Mouse (Mus musculus) megakaryocyte, embryonic 14.5 days (primary cell): ENCODE results near the gene Tgtp2. TPM values are rescaled to one million over a fixed set of nuclear protein-coding genes. Genes with fewer than 3 reads are reported as not detected.
"Not testable (repeated sequence)": the region's sequence is repeated elsewhere in the genome, so short reads cannot be mapped to it uniquely, and the experiment has no call there.

Experiments used
- H3K27me3 ChIP-seq: replicated peaks from 2 replicates; pipeline ENCODE3; 2012; ENCODE audit warnings: inconsistent platforms
- H3K36me3 ChIP-seq: replicated peaks from 2 replicates; pipeline ENCODE3; 2012; ENCODE audit warnings: low read length, inconsistent platforms, mixed read lengths
- H3K4me1 ChIP-seq: 2 replicates; pipeline ENCODE4 v1.6.1; 2012; ENCODE audit warnings: inconsistent platforms
- H3K4me3 ChIP-seq: replicated peaks from 2 replicates; pipeline ENCODE3; 2012; ENCODE audit warnings: moderate library complexity, mild to moderate bottlenecking, inconsistent platforms
- H3K9me3 ChIP-seq: 2 replicates; pipeline ENCODE4 v1.6.1; 2012; ENCODE audit warnings: inconsistent platforms
- FLI1 ChIP-seq: IDR thresholded peaks from 2 replicates; pipeline ENCODE4 v1.6.1; 2012; ENCODE audit warnings: low read length, inconsistent platforms, mixed read lengths
- GATA1 ChIP-seq: IDR thresholded peaks from 3 replicates; pipeline ENCODE4 v1.6.1; 2012; ENCODE audit warnings: mixed read lengths, low read length, inconsistent platforms, borderline replicate concordance
- polyA plus RNA-seq: library from polyadenylated mRNA; stranded (reverse); fragments of >175 nt; gene quantifications from 2 replicates; pipeline ENCODE4 v1.2.3, GENCODE M21; 2012; ENCODE audit warnings: low replicate concordance; ENCODE audit not compliant: insufficient read depth

Gene Tgtp2
- polyA plus RNA-seq, 1 experiment, result 0.45 TPM

GRCm38 (mm10) chr11:49084875-49085274 is 20.9 kb upstream of the Tgtp2 start:
- no peaks in the 10 kb centered on the region for H3K27me3 ChIP-seq
- peaks cover 97% of the 10 kb centered on the region for H3K4me1 ChIP-seq

GRCm38 (mm10) chr11:49084385-49084784 is 20.4 kb upstream of the Tgtp2 start:
- no peak for TF ChIP-seq FLI1
- TF ChIP-seq GATA1, result no peak
- Histone ChIP-seq H3K4me1 (peaks cover 97% of the 10 kb centered on the region), H3K36me3 (peaks cover 46% of the 10 kb centered on the region), H3K4me3 (peak overlapping the region; percentile 87), H3K27me3 (no peaks in the 10 kb centered on the region), H3K9me3 (no peaks in the 10 kb centered on the region)

More at GRCm38 (mm10) chr11:49084875-49085274, 20.9 kb upstream of the Tgtp2 start:
- Histone ChIP-seq H3K9me3 (no peaks in the 10 kb centered on the region), H3K4me3 (peak overlapping the region; percentile 87), H3K36me3 (peaks cover 47% of the 10 kb centered on the region)
- TF ChIP-seq GATA1 (no peak), FLI1 (no peak)

- peaks cover 96% of the 10 kb centered on the region for H3K4me1 ChIP-seq
- H3K27me3 ChIP-seq, result no peaks in the 10 kb centered on the region
- peaks cover 40% of the 10 kb centered on the region for H3K36me3 ChIP-seq
- H3K4me3 ChIP-seq, result peak overlapping the region; percentile 78
- TF ChIP-seq GATA1 (no peak), FLI1 (no peak)
- H3K9me3 ChIP-seq, result no peaks in the 10 kb centered on the region
These were observed 19.8 kb upstream of the Tgtp2 start for GRCm38 (mm10) chr11:49083808-49084207.

GRCm38 (mm10) chr11:49083146-49083545 is 19.1 kb upstream of the Tgtp2 start:
- Histone ChIP-seq H3K27me3 (no peaks in the 10 kb centered on the region), H3K4me1 (peaks cover 96% of the 10 kb centered on the region), H3K4me3 (peak overlapping the region; percentile 11), H3K36me3 (peaks cover 34% of the 10 kb centered on the region), H3K9me3 (no peaks in the 10 kb centered on the region)
- TF ChIP-seq FLI1 (no peak), GATA1 (no peak)

- H3K27me3 ChIP-seq, result no peaks in the 10 kb centered on the region
- no peak for TF ChIP-seq FLI1
- no peak for TF ChIP-seq GATA1
- H3K4me3 ChIP-seq, result peak overlapping the region; percentile 84
- H3K4me1 ChIP-seq, result peaks cover 99% of the 10 kb centered on the region
- no peaks in the 10 kb centered on the region for H3K9me3 ChIP-seq
- peaks cover 25% of the 10 kb centered on the region for H3K36me3 ChIP-seq
These were observed 17.9 kb upstream of the Tgtp2 start for GRCm38 (mm10) chr11:49081886-49082285.

GRCm38 (mm10) chr11:49081356-49081755 is 17.4 kb upstream of the Tgtp2 start:
- TF ChIP-seq FLI1 (no peak), GATA1 (no peak)
- Histone ChIP-seq H3K4me1 (peaks cover 94% of the 10 kb centered on the region), H3K36me3 (peaks cover 22% of the 10 kb centered on the region), H3K4me3 (peak overlapping the region; percentile 84), H3K9me3 (no peaks in the 10 kb centered on the region), H3K27me3 (no peaks in the 10 kb centered on the region)

- Histone ChIP-seq H3K36me3 (peaks cover 18% of the 10 kb centered on the region), H3K4me1 (peaks cover 92% of the 10 kb centered on the region)
These were observed 16.6 kb upstream of the Tgtp2 start for GRCm38 (mm10) chr11:49080636-49081035.

GRCm38 (mm10) chr11:49078719-49079118 is 14.7 kb upstream of the Tgtp2 start:
- no peaks in the 10 kb centered on the region for H3K27me3 ChIP-seq
- H3K4me3 ChIP-seq, result peak overlapping the region; percentile 91
- H3K4me1 ChIP-seq, result peaks cover 83% of the 10 kb centered on the region
- H3K36me3 ChIP-seq, result peaks cover 7% of the 10 kb centered on the region
- TF ChIP-seq FLI1 (no peak), GATA1 (no peak)
- no peaks in the 10 kb centered on the region for H3K9me3 ChIP-seq

More at GRCm38 (mm10) chr11:49080636-49081035, 16.6 kb upstream of the Tgtp2 start:
- H3K9me3 ChIP-seq, result no peaks in the 10 kb centered on the region
- H3K27me3 ChIP-seq, result no peaks in the 10 kb centered on the region
- H3K4me3 ChIP-seq, result peak overlapping the region; percentile 83
- TF ChIP-seq FLI1 (no peak), GATA1 (no peak)

GRCm38 (mm10) chr11:49077012-49077411 is 13.0 kb upstream of the Tgtp2 start:
- Histone ChIP-seq H3K4me1 (peaks cover 66% of the 10 kb centered on the region), H3K4me3 (peak overlapping the region; percentile 91), H3K36me3 (no peaks in the 10 kb centered on the region), H3K27me3 (no peaks in the 10 kb centered on the region), H3K9me3 (no peaks in the 10 kb centered on the region)
- TF ChIP-seq FLI1 (no peak), GATA1 (no peak)

GRCm38 (mm10) chr11:49076001-49076757 is 12.2 kb upstream of the Tgtp2 start, which contains the start of gene Ifi47:
Ifi47 (plus strand) TSS chr11:49076587.
- peaks cover 57% of the 10 kb centered on the region for H3K4me1 ChIP-seq
- H3K27me3 ChIP-seq, H3K36me3 ChIP-seq, H3K9me3 ChIP-seq: not testable (repeated sequence)
- peak within 1 kb of the TSS; percentile 91 for H3K4me3 ChIP-seq
